Comparison of ENCODE assay signal across 39 mouse cellular contexts in the genomic region with DNA sequence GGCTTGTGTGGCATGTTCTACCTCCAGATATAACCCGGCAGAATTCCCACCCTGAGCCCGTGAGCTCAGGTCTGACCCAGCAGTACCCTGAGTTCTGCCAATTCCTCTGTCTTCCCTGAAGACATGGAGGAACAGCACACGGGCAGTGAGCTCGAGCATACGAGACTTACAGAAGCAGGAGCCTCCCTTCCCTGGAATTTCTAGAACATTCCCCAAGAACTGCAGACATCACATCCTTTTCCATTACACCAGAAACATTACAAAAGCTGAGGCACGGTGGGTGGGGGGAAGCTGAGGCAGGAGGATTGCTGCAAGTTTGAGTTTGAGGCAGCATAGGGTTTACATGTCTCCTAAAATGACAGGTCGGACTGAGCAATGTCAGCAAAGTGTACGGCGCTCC. TPM values are rescaled to one million over a fixed set of nuclear protein-coding genes. Genes with fewer than 3 reads are reported as not detected.
"Had no signal": no experiment of that assay in that cellular context is flagged by ENCODE, and none has a peak within 500 bp of the region (broad histone marks: within the 10 kb centered on the region; RNA-seq: fewer than 3 reads in every experiment).

No protein-coding gene starts in this region.

- H3K36me3 ChIP-seq: limb, embryonic 10.5 days; limb, embryonic 12.5 days; limb, embryonic 13.5 days; limb, embryonic 15.5 days; liver, embryonic 12.5 days; liver, embryonic 13.5 days; liver, embryonic 15.5 days; lung, embryonic 15.5 days; midbrain, embryonic 10.5 days; midbrain, embryonic 12.5 days; midbrain, embryonic 15.5 days; neural tube, embryonic 12.5 days had no signal

- H3K4me2 ChIP-seq: limb, embryonic 12.5 days; limb, embryonic 13.5 days; limb, embryonic 15.5 days; liver, embryonic 11.5 days; liver, embryonic 12.5 days; liver, embryonic 13.5 days; liver, embryonic 15.5 days; lung, embryonic 14.5 days; lung, embryonic 15.5 days; midbrain, embryonic 11.5 days; midbrain, embryonic 12.5 days; midbrain, embryonic 15.5 days; neural tube, embryonic 12.5 days had no signal

- H3K4me1 ChIP-seq: limb, embryonic 13.5 days; liver, embryonic 12.5 days; liver, embryonic 13.5 days; liver, embryonic 15.5 days; lung, embryonic 15.5 days; midbrain, embryonic 10.5 days; midbrain, embryonic 12.5 days; midbrain, embryonic 15.5 days; neural tube, embryonic 12.5 days had no signal

- H3K9ac ChIP-seq: limb, embryonic 12.5 days; limb, embryonic 13.5 days; limb, embryonic 15.5 days; liver, embryonic 12.5 days; liver, embryonic 13.5 days; liver, embryonic 14.5 days; liver, embryonic 15.5 days; liver, postnatal 0 days; lung, embryonic 14.5 days; lung, embryonic 15.5 days; midbrain, embryonic 12.5 days; midbrain, embryonic 15.5 days; neural tube, embryonic 12.5 days had no signal

- H3K9me3 ChIP-seq: limb, embryonic 10.5 days; limb, embryonic 12.5 days; limb, embryonic 13.5 days; limb, embryonic 15.5 days; liver, embryonic 12.5 days; liver, embryonic 13.5 days; liver, embryonic 15.5 days; lung, embryonic 15.5 days; megakaryocyte, embryonic 14.5 days; midbrain, embryonic 10.5 days; midbrain, embryonic 12.5 days; midbrain, embryonic 15.5 days; neural tube, embryonic 12.5 days had no signal

- H3K4me3 ChIP-seq: limb, embryonic 10.5 days; limb, embryonic 12.5 days; limb, embryonic 13.5 days; limb, embryonic 15.5 days; liver, embryonic 12.5 days; liver, embryonic 13.5 days; liver, embryonic 15.5 days; lung, embryonic 15.5 days; megakaryocyte, embryonic 14.5 days; midbrain, embryonic 10.5 days; midbrain, embryonic 12.5 days; midbrain, embryonic 15.5 days; myocyte; neural tube, embryonic 12.5 days had no signal

- H3K27ac ChIP-seq: limb, embryonic 10.5 days; limb, embryonic 12.5 days; limb, embryonic 13.5 days; limb, embryonic 15.5 days; liver, embryonic 12.5 days; liver, embryonic 13.5 days; liver, embryonic 14.5 days; liver, embryonic 15.5 days; lung, embryonic 15.5 days; macrophage; midbrain, embryonic 10.5 days; midbrain, embryonic 12.5 days; midbrain, embryonic 15.5 days; neural tube, embryonic 12.5 days had no signal

- DNase-seq: left cerebral cortex, postnatal 4 days; liver; liver, embryonic 13.5 days; liver, postnatal 0 days; lung, adult 18-20 months; lung, adult 2 months; lung, embryonic 14.5 days; lung, postnatal 10 days; lung, postnatal 14 days; lung, postnatal 36 days; lung, postnatal 4 days; midbrain, embryonic 14.5 days had no signal

- ATAC-seq: liver, embryonic 12.5 days; liver, postnatal 0 days; lung, postnatal 0 days; midbrain, embryonic 15.5 days; midbrain, embryonic 16.5 days had no signal

- H3K27me3 ChIP-seq: limb, embryonic 12.5 days; limb, embryonic 13.5 days; limb, embryonic 15.5 days; liver, embryonic 13.5 days; lung, embryonic 15.5 days; midbrain, embryonic 12.5 days; midbrain, embryonic 15.5 days; neural tube, embryonic 12.5 days had no signal

RNA-seq across cellular contexts. Expression of a gene that starts 25.8 kb away (rescaled TPM):
- total RNA-seq: liver, adult 2 months; megakaryocyte progenitor cell, adult 5-6 weeks; megakaryocyte, adult 5-6 weeks; megakaryocyte-erythroid progenitor cell, adult 5-6 weeks; monocyte, adult 5-6 weeks had no signal
- polyA plus RNA-seq: limb, embryonic 10.5 days; limb, embryonic 11.5 days; limb, embryonic 12.5 days; limb, embryonic 15.5 days; liver, adult 2 months; liver, embryonic 11.5 days; liver, embryonic 12.5 days; liver, embryonic 13.5 days; liver, embryonic 15.5 days; liver, embryonic 16.5 days; liver, postnatal 0 days; lung, embryonic 14.5 days; lung, postnatal 0 days; macrophage; midbrain, embryonic 10.5 days; midbrain, embryonic 11.5 days; midbrain, embryonic 14.5 days; neural tube, embryonic 11.5 days had no signal

RNA-seq across cellular contexts. Expression of a gene that starts 55.3 kb away (rescaled TPM):
- total RNA-seq: megakaryocyte-erythroid progenitor cell, adult 5-6 weeks; monocyte, adult 5-6 weeks had no signal
